Comparison of ENCODE assay signal across 7 mouse cellular contexts in the genomic region with DNA sequence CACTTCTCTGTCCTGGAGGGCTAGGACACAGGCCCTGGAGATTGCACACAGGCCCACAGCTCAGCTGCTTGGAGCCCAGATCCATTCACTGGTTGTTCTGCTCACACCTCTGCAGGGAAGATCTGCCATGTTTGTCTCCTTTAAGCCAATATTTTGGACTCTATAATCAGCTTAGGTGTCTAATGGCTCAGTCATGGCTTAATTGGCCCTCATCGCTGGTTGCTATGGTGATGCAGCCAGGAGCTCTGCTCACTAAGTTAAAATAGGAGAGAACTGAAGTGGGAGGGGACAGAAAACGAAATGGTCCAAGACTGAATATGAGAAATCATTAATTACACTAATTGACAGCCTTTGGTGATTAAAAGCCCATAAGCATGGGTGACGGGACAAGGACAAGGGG.
DNase-seq lines count a peak whose midpoint lies in the region; ATAC-seq and TF ChIP-seq lines count a peak whose summit lies in the region.
"Not testable (repeated sequence)": the region's sequence is repeated elsewhere in the genome, so short reads cannot be mapped to it uniquely, and the experiment has no call there.

No protein-coding gene starts in this region.

- not testable (repeated sequence) for TF ChIP-seq CTCF in forebrain, postnatal 0 days (IDR thresholded peaks at IDR 0.05; ENCODE audit: low read depth); midbrain, postnatal 0 days (IDR thresholded peaks at IDR 0.05)

- not testable (repeated sequence) for H3K36me3 ChIP-seq in forebrain, embryonic 11.5 days (ENCODE audit: control insufficient read depth, insufficient read depth, low read length); forebrain, embryonic 13.5 days (ENCODE audit: poor library complexity, severe bottlenecking); forebrain, embryonic 15.5 days; forebrain, postnatal 0 days (ENCODE audit: insufficient read depth); hindbrain, embryonic 16.5 days (ENCODE audit: control insufficient read depth, insufficient read depth, low read length); midbrain, embryonic 15.5 days (replicated peaks); midbrain, postnatal 0 days (ENCODE audit: insufficient read depth, low read length)

- not testable (repeated sequence) for H3K4me2 ChIP-seq in forebrain, embryonic 11.5 days (ENCODE audit: low read depth, low read length, severe bottlenecking); forebrain, embryonic 13.5 days; forebrain, embryonic 15.5 days (replicated peaks); forebrain, postnatal 0 days (ENCODE audit: low read depth); hindbrain, embryonic 16.5 days (ENCODE audit: low read length); midbrain, embryonic 15.5 days; midbrain, postnatal 0 days (ENCODE audit: low read depth, low read length, poor library complexity, severe bottlenecking)

- H3K9me3 ChIP-seq in forebrain, embryonic 11.5 days (ENCODE audit: control insufficient read depth, low read length); forebrain, embryonic 13.5 days (replicated peaks); forebrain, embryonic 15.5 days; forebrain, postnatal 0 days (ENCODE audit: low read length); hindbrain, embryonic 16.5 days (ENCODE audit: control insufficient read depth, low read length); midbrain, embryonic 15.5 days; midbrain, postnatal 0 days (ENCODE audit: low read length): not testable (repeated sequence)

- WGBS in forebrain, embryonic 11.5 days: 86% methylated on average over 1 of the region's 3 CpGs
- 11% methylated on average over 1 of the region's 3 CpGs for WGBS in forebrain, embryonic 13.5 days
- 36% methylated on average over 1 of the region's 3 CpGs for WGBS in forebrain, embryonic 15.5 days
- WGBS in forebrain, postnatal 0 days: 50% methylated on average over 1 of the region's 3 CpGs
- 60% methylated on average over 1 of the region's 3 CpGs for WGBS in hindbrain, embryonic 16.5 days
- 72% methylated on average over 1 of the region's 3 CpGs for WGBS in midbrain, embryonic 15.5 days
- WGBS in midbrain, postnatal 0 days: 85% methylated on average over 1 of the region's 3 CpGs

- H3K9ac ChIP-seq in forebrain, embryonic 11.5 days (ENCODE audit: low read length); forebrain, embryonic 13.5 days; forebrain, embryonic 15.5 days (replicated peaks); forebrain, postnatal 0 days; hindbrain, embryonic 16.5 days (ENCODE audit: low read depth, low read length); midbrain, embryonic 15.5 days; midbrain, postnatal 0 days (replicated peaks; ENCODE audit: low read length, poor library complexity, severe bottlenecking): not testable (repeated sequence)

- peak; percentile 65 for ATAC-seq in forebrain, embryonic 11.5 days (replicated peaks; ENCODE audit: low FRiP score)
- peak; percentile 65; the same call in 1 of the 2 replicates for ATAC-seq in forebrain, embryonic 13.5 days
- ATAC-seq in forebrain, embryonic 15.5 days (replicated peaks): peak; percentile 53
- peak; percentile 54 for ATAC-seq in forebrain, postnatal 0 days
- peak; percentile 79 for ATAC-seq in hindbrain, embryonic 16.5 days
- peak; percentile 65 for ATAC-seq in midbrain, embryonic 15.5 days (replicated peaks)
- ATAC-seq in midbrain, postnatal 0 days (ENCODE audit: low FRiP score): peak; percentile 44; the same call in 1 of the 2 replicates

- H3K27me3 ChIP-seq in forebrain, embryonic 11.5 days (ENCODE audit: control insufficient read depth, insufficient read depth, low read length): peaks cover 15% of the 10 kb centered on the region; the same call in 1 of the 2 replicates
- peaks cover 43% of the 10 kb centered on the region for H3K27me3 ChIP-seq in forebrain, embryonic 13.5 days
- H3K27me3 ChIP-seq in forebrain, embryonic 15.5 days: peaks cover 14% of the 10 kb centered on the region; the same call in 1 of the 2 replicates
- not testable (repeated sequence) for H3K27me3 ChIP-seq in forebrain, postnatal 0 days (ENCODE audit: insufficient read depth, low read length); hindbrain, embryonic 16.5 days (replicated peaks; ENCODE audit: control insufficient read depth, insufficient read depth, low read length); midbrain, embryonic 15.5 days (replicated peaks); midbrain, postnatal 0 days (ENCODE audit: insufficient read depth, low read length)

- DNase-seq in forebrain, embryonic 11.5 days (ENCODE audit: low spot score); forebrain, postnatal 0 days; midbrain, postnatal 0 days (ENCODE audit: low spot score): not testable (repeated sequence)

- H3K4me3 ChIP-seq in forebrain, embryonic 11.5 days (ENCODE audit: low read depth, low read length); forebrain, embryonic 13.5 days; forebrain, embryonic 15.5 days; forebrain, postnatal 0 days (ENCODE audit: low read depth, low read length); hindbrain, embryonic 16.5 days (ENCODE audit: low read length); midbrain, embryonic 15.5 days; midbrain, postnatal 0 days (ENCODE audit: low read depth, low read length): not testable (repeated sequence)

- not testable (repeated sequence) for H3K4me1 ChIP-seq in forebrain, embryonic 11.5 days (replicated peaks; ENCODE audit: control insufficient read depth, insufficient read depth, low read length); forebrain, embryonic 13.5 days; forebrain, embryonic 15.5 days; forebrain, postnatal 0 days (ENCODE audit: insufficient read depth); hindbrain, embryonic 16.5 days (ENCODE audit: control insufficient read depth, insufficient read depth, low read depth, low read length); midbrain, embryonic 15.5 days; midbrain, postnatal 0 days (ENCODE audit: insufficient read depth, low read length)

- H3K27ac ChIP-seq in forebrain, embryonic 11.5 days (ENCODE audit: low read depth, low read length); forebrain, embryonic 13.5 days; forebrain, embryonic 15.5 days (replicated peaks); forebrain, postnatal 0 days (ENCODE audit: low read depth, low read length); hindbrain, embryonic 16.5 days (ENCODE audit: low read depth, low read length); midbrain, embryonic 15.5 days; midbrain, postnatal 0 days (ENCODE audit: low read depth, low read length): not testable (repeated sequence)
